Mouse (Mus musculus) liver, embryonic 11.5 days (tissue): ENCODE results near the gene Slc38a3. TPM values are rescaled to one million over a fixed set of nuclear protein-coding genes. Genes with fewer than 3 reads are reported as not detected.

Experiments used
- ATAC-seq: fragments of 200-750 bp; cut with Nextera tagmentation; replicated peaks from 2 replicates; pipeline ENCODE4 v1.8.0; 2017; ENCODE audit warnings: moderate number of reproducible peaks, mild to moderate bottlenecking, moderate TSS enrichment, moderate library complexity; ENCODE audit not compliant: low FRiP score
- DNase-seq: peaks from one replicate; pipeline ENCODE4 v3.0.0-alpha.2; 2017; ENCODE audit warnings: low spot score
- H3K27ac ChIP-seq: fragments of 300-500 bp; sonication (generic); 2 replicates; pipeline ENCODE4 v1.5.1; 2014; ENCODE audit warnings: mild to moderate bottlenecking, low read depth, low read length, control low read depth
- H3K27me3 ChIP-seq: fragments of 300-500 bp; sonication (generic); replicated peaks from 2 replicates; pipeline ENCODE4 v1.6.1; 2014; ENCODE audit warnings: low read length, mixed read lengths; ENCODE audit not compliant: control insufficient read depth, insufficient read depth
- H3K36me3 ChIP-seq: fragments of 300-500 bp; sonication (generic); 2 replicates; pipeline ENCODE4 v1.6.1; 2014; ENCODE audit warnings: mild to moderate bottlenecking, low read length, moderate library complexity, mixed read lengths; ENCODE audit not compliant: control insufficient read depth, insufficient read depth
- H3K4me1 ChIP-seq: fragments of 300-500 bp; sonication (generic); replicated peaks from 2 replicates; pipeline ENCODE4 v1.6.1; 2014; ENCODE audit warnings: low read length, mixed read lengths; ENCODE audit not compliant: control insufficient read depth, insufficient read depth
- H3K4me2 ChIP-seq: fragments of 300-500 bp; sonication (generic); 2 replicates; pipeline ENCODE4 v1.6.1; 2014; ENCODE audit warnings: mild to moderate bottlenecking, control low read depth, moderate library complexity
- H3K4me3 ChIP-seq: fragments of 300-500 bp; sonication (generic); 2 replicates; pipeline ENCODE4 v1.5.1; 2014; ENCODE audit warnings: low read depth, low read length, control low read depth
- H3K9ac ChIP-seq: fragments of 300-500 bp; sonication (generic); 2 replicates; pipeline ENCODE4 v1.6.1; 2014; ENCODE audit warnings: low read depth, low read length, control low read depth
- H3K9me3 ChIP-seq: fragments of 300-500 bp; sonication (generic); 2 replicates; pipeline ENCODE4 v1.6.1; 2016; ENCODE audit warnings: low read length, inconsistent platforms, mixed read lengths; ENCODE audit not compliant: control insufficient read depth
- WGBS: fragments of 180-500 bp; shearing (Covaris S2); extraction: QIAGEN DNeasy Blood & Tissue Kit; methylation state at CpG from one replicate; pipeline ENCODE4 v1.1.7; 2014; 5-methylcytosine and 5-hydroxymethylcytosine counted together
- polyA plus RNA-seq: library from polyadenylated mRNA; unstranded; fragments of >200 nt; fragmentation: Nextera tagmentation; extraction: Ambion mirVana; gene quantifications from 2 replicates; pipeline ENCODE4 v1.2.1, GENCODE M21; 2014

The Slc38a3 gene
- polyA plus RNA-seq, 1 experiment from 2014 or later: 4.0 TPM

GRCm38 (mm10) chr9:107707701-107708438 is 38.5 kb upstream of the Slc38a3 start:
- WGBS: 5% methylated on average over 17 of the region's 17 CpGs
- Histone ChIP-seq H3K4me3 (peak overlapping the region; percentile 66), H3K9me3 (no peaks in the 10 kb centered on the region), H3K4me1 (peaks cover 44% of the 10 kb centered on the region), H3K4me2 (peak overlapping the region; percentile 98), H3K36me3 (no peaks in the 10 kb centered on the region), H3K27me3 (peaks cover 67% of the 10 kb centered on the region), H3K9ac (peak overlapping the region; percentile 6; the same call in 1 of the 2 replicates), H3K27ac (peak overlapping the region; percentile 72)
- ATAC-seq (no peak), DNase-seq (peak; percentile 52)

GRCm38 (mm10) chr9:107706781-107707211 is 37.5 kb upstream of the Slc38a3 start:
- H3K4me2 ChIP-seq: peak overlapping the region; percentile 98
- ATAC-seq: no peak
- H3K9me3 ChIP-seq: no peaks in the 10 kb centered on the region
- 0 out of 2 replicates have a peak overlapping the region, but pooled peaks have one; percentile 20 for H3K9ac ChIP-seq
- H3K27me3 ChIP-seq: peaks cover 64% of the 10 kb centered on the region
- H3K4me1 ChIP-seq: peaks cover 51% of the 10 kb centered on the region
- peak overlapping the region; percentile 72; the same call in 1 of the 2 replicates for H3K27ac ChIP-seq
- H3K4me3 ChIP-seq: peak overlapping the region; percentile 29
- H3K36me3 ChIP-seq: no peaks in the 10 kb centered on the region
- no peak for DNase-seq
- WGBS: 5% methylated on average over 14 of the region's 14 CpGs

DNA sequence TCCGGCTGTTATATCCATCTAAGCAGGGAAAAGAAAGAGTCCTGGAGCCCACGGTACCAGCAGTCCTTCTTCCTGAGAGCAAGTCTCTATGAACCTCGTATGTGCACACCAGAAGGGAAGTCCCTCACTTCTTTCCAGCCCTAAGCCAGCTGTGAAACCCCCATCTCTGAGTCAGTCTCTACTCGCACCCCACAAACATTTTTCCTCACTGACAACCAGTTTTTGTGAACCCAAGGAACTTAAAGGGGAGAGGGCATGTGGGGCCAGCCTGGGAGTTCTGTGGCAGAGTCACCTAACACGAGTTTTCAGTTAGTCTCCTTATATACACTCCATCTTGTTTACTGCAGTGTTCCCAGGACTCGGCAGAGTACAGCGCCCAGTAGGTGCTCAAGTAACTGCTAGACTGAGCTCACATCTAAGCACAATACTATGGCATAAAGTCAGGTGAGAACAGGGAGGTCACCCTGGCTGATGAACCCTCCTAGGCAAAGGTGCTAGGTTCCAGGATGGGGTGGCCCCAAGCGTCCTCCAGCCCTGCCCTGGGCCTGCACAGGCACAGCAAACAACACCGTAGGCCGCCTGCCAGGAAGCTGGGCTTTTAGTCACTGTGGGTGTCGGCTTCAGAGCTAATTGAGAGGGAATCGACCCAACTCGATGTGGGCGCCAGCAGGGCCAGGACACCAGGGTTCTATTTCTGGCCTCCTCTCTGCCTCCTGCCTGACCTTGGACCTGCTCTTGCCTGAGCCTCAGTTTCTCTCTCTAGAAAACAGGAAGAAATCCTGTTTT is 34.2 kb upstream of the Slc38a3 start:
- Histone ChIP-seq H3K9me3 (no peaks in the 10 kb centered on the region), H3K4me1 (peaks cover 45% of the 10 kb centered on the region), H3K9ac (no peak overlapping the region), H3K4me2 (no peak overlapping the region), H3K27me3 (peaks cover 48% of the 10 kb centered on the region), H3K4me3 (no peak overlapping the region), H3K36me3 (no peaks in the 10 kb centered on the region), H3K27ac (no peak overlapping the region)
- ATAC-seq: no peak
- no peak for DNase-seq
- 55% methylated on average over 14 of the region's 14 CpGs for WGBS

DNA sequence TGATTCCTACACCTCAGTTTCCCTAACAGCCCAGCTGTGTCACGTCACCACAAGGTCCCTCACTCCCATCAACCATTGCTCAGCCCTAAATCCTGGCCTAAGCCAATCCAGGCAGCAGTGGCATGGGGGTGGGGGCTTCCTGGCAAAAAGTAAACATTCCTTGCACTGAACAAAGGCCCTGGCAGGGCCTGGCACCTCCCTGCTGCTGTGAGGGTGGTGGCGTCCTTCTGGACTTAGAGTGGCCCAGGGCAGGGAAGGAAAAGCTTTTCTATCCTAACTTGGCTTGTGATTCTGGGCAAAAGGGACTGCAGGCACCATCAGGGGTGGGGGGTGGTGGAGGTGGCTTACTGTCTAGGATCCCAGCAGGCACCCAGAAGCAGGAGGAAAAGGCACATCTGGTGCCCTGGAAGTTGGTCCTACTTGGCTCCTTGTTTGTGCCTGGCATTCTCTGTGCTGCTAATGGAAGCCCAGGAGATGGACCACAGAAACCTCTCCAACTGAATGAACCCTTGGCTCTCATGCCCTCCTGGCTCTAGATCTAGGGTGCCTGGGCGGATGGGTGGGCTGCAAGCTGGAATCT is 33.4 kb upstream of the Slc38a3 start:
- Histone ChIP-seq H3K4me3 (no peak overlapping the region), H3K36me3 (no peaks in the 10 kb centered on the region), H3K9me3 (no peaks in the 10 kb centered on the region), H3K27me3 (peaks cover 42% of the 10 kb centered on the region), H3K9ac (no peak overlapping the region), H3K27ac (no peak overlapping the region), H3K4me1 (peaks cover 52% of the 10 kb centered on the region), H3K4me2 (no peak overlapping the region)
- WGBS: 66% methylated on average over 3 of the region's 3 CpGs
- no peak for DNase-seq
- no peak for ATAC-seq

GRCm38 (mm10) chr9:107701594-107701993 is 32.3 kb upstream of the Slc38a3 start:
- Histone ChIP-seq H3K27ac (no peak overlapping the region), H3K36me3 (no peaks in the 10 kb centered on the region), H3K9ac (no peak overlapping the region), H3K4me2 (no peak overlapping the region), H3K4me1 (peaks cover 53% of the 10 kb centered on the region), H3K4me3 (no peak overlapping the region), H3K9me3 (no peaks in the 10 kb centered on the region), H3K27me3 (peaks cover 31% of the 10 kb centered on the region)
- DNase-seq (no peak), ATAC-seq (no peak)
- WGBS: 74% methylated on average over 12 of the region's 12 CpGs

DNA sequence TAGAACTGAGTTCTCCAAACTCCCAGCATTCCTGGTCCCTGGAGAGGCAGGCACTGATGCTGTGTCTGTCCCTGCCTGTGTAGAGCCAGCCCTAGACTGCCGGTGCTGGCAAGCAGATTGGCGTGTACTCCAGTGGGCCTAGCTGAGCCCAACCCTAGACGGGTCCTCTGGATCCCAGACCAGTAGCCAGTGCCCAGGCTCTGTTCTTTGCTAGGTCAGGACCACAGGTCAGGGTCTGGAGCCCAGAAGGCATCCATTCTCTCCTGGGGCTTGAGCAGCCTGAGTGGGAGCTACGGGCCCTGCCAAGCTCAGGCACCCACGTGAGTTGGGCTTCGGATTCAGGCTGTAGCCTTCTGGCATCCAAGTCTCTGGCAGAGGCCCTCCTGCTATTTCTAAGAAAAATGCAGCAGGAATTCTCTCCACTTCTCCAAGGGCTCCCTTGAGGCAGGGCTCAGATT is 30.8 kb upstream of the Slc38a3 start:
- DNase-seq (no peak), ATAC-seq (no peak)
- no peaks in the 10 kb centered on the region for H3K36me3 ChIP-seq
- H3K27me3 ChIP-seq: peaks cover 17% of the 10 kb centered on the region
- peaks cover 43% of the 10 kb centered on the region for H3K4me1 ChIP-seq
- no peaks in the 10 kb centered on the region for H3K9me3 ChIP-seq
- no peak overlapping the region for H3K4me3 ChIP-seq
- 60% methylated on average over 6 of the region's 6 CpGs for WGBS
- H3K4me2 ChIP-seq: no peak overlapping the region
- peak overlapping the region; percentile 59; the same call in 1 of the 2 replicates for H3K27ac ChIP-seq
- H3K9ac ChIP-seq: no peak overlapping the region; the same call in 1 of the 2 replicates

- DNase-seq: no peak
- WGBS: 24% methylated on average over 9 of the region's 9 CpGs
- ATAC-seq: no peak
- no peak overlapping the region for H3K4me3 ChIP-seq
- H3K4me2 ChIP-seq: no peak overlapping the region; the same call in 1 of the 2 replicates
- peak overlapping the region; percentile 59; the same call in 1 of the 2 replicates for H3K27ac ChIP-seq
- no peaks in the 10 kb centered on the region for H3K36me3 ChIP-seq
- no peaks in the 10 kb centered on the region for H3K9me3 ChIP-seq
- peaks cover 17% of the 10 kb centered on the region for H3K27me3 ChIP-seq
- no peak overlapping the region for H3K9ac ChIP-seq
- peaks cover 42% of the 10 kb centered on the region for H3K4me1 ChIP-seq
These were observed 30.1 kb upstream of the Slc38a3 start for GRCm38 (mm10) chr9:107699376-107699980.

- Histone ChIP-seq H3K4me2 (peak overlapping the region; percentile 21; the same call in 1 of the 2 replicates), H3K4me3 (no peak overlapping the region), H3K4me1 (peaks cover 38% of the 10 kb centered on the region), H3K9ac (0 out of 2 replicates have a peak overlapping the region, but pooled peaks have one; percentile 14), H3K27ac (peak overlapping the region; percentile 49), H3K9me3 (no peaks in the 10 kb centered on the region), H3K27me3 (peaks cover 17% of the 10 kb centered on the region), H3K36me3 (no peaks in the 10 kb centered on the region)
- 31% methylated on average over 14 of the region's 14 CpGs for WGBS
- DNase-seq (no peak), ATAC-seq (no peak)
These were observed 29.4 kb upstream of the Slc38a3 start for GRCm38 (mm10) chr9:107698611-107699190.
